ENCODE assay signal across 14 mouse cellular contexts in the genomic region with DNA sequence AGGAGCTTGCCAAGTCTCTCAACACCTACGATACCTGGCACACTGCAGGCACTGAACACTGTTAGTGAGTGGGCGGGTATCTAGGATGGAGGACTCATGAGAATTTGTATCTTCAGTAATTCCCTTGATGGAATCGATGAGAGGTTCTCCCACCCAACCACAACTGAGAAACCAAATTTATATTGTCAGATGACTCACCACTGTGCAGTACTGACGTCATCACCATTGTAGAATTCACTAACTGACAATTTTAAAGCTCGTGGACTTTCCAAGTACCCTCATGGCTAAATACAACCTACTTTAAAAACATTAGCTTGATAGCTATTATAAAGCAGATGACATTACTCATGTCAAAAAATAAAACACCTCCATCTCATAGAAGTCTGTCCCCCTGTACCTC.
"Had no signal": no experiment of that assay in that cellular context is flagged by ENCODE, and none has a peak within 500 bp of the region (broad histone marks: within the 10 kb centered on the region; RNA-seq: fewer than 3 reads in every experiment).

No protein-coding gene starts in this region.

- DNase-seq: kidney, postnatal 10 days; lung, embryonic 14.5 days; lung, postnatal 10 days; lung, postnatal 4 days; midbrain, embryonic 14.5 days; right cerebral cortex, adult 18-20 months; right cerebral cortex, postnatal 25 days; thymus, postnatal 14 days had no signal

- H3K27me3 ChIP-seq: liver, embryonic 15.5 days; neural tube, embryonic 13.5 days had no signal

- H3K27ac ChIP-seq: left cerebral cortex, adult 2 months; limb, embryonic 10.5 days; liver, embryonic 15.5 days; midbrain, embryonic 10.5 days; neural tube, embryonic 13.5 days; stomach, postnatal 0 days had no signal

- H3K4me1 ChIP-seq: limb, embryonic 10.5 days; liver, embryonic 15.5 days; midbrain, embryonic 10.5 days; neural tube, embryonic 13.5 days had no signal

- H3K36me3 ChIP-seq: limb, embryonic 10.5 days; liver, embryonic 15.5 days; midbrain, embryonic 10.5 days; neural tube, embryonic 13.5 days had no signal

- H3K9me3 ChIP-seq: limb, embryonic 10.5 days; liver, embryonic 15.5 days; midbrain, embryonic 10.5 days; neural tube, embryonic 13.5 days had no signal

- H3K4me3 ChIP-seq: left cerebral cortex, adult 2 months; limb, embryonic 10.5 days; liver, embryonic 15.5 days; midbrain, embryonic 10.5 days; neural tube, embryonic 13.5 days had no signal
